ENCODE assay signal across 22 mouse cellular contexts in the genomic region with DNA sequence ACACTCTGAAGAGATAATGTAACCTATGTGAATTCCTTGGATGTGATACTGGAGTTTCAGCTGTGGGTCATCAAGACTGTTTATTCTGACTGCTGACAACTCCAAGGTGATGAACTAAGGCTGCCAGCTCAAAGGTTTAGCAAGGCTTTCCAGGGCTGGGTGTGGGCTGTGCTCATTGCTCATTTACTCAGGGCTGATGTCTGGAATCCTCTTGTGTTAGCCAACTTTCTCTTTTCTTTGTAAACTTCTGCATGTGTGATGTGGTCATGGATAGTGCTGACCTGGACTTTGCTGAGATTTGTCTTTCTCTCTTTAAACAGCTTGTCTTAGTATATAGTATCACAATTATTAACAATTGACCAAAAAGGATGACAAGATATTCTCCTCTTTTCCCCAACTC.
DNase-seq lines count a peak whose midpoint lies in the region; ATAC-seq and TF ChIP-seq lines count a peak whose summit lies in the region.
"Had no signal": no experiment of that assay in that cellular context is flagged by ENCODE, and none has a peak within 500 bp of the region (broad histone marks: within the 10 kb centered on the region; RNA-seq: fewer than 3 reads in every experiment).

No protein-coding gene starts in this region.

- H3K4me3 ChIP-seq in intestine, embryonic 15.5 days (replicated peaks), result no peak overlapping the region
- no peak overlapping the region for H3K4me3 ChIP-seq in intestine, postnatal 0 days (ENCODE audit: low read depth, low read length)
- no peak overlapping the region for H3K4me3 ChIP-seq in stomach, embryonic 14.5 days (ENCODE audit: low read depth, low read length)
- no peak overlapping the region for H3K4me3 ChIP-seq in stomach, postnatal 0 days (ENCODE audit: low read depth, low read length)
- no peak overlapping the region for H3K4me3 ChIP-seq in stomach, embryonic 15.5 days (replicated peaks)
- no peak overlapping the region for H3K4me3 ChIP-seq in stomach, embryonic 16.5 days (replicated peaks; ENCODE audit: low read length)
- no peak overlapping the region for H3K4me3 ChIP-seq in hindbrain, embryonic 10.5 days

- H3K4me1 ChIP-seq in intestine, embryonic 15.5 days (replicated peaks), result no peaks in the 10 kb centered on the region
- no peaks in the 10 kb centered on the region for H3K4me1 ChIP-seq in intestine, postnatal 0 days (replicated peaks; ENCODE audit: control insufficient read depth, insufficient read depth, low read length)
- H3K4me1 ChIP-seq in stomach, embryonic 14.5 days (ENCODE audit: control insufficient read depth, insufficient read depth, low read length), result no peaks in the 10 kb centered on the region
- no peaks in the 10 kb centered on the region for H3K4me1 ChIP-seq in stomach, postnatal 0 days (replicated peaks; ENCODE audit: control insufficient read depth, insufficient read depth)
- H3K4me1 ChIP-seq in stomach, embryonic 15.5 days, result no peaks in the 10 kb centered on the region
- H3K4me1 ChIP-seq in stomach, embryonic 16.5 days (ENCODE audit: control insufficient read depth, insufficient read depth, low read length), result no peaks in the 10 kb centered on the region
- H3K4me1 ChIP-seq in hindbrain, embryonic 10.5 days (replicated peaks), result no peaks in the 10 kb centered on the region

- no peak overlapping the region for H3K27ac ChIP-seq in intestine, embryonic 15.5 days
- H3K27ac ChIP-seq in intestine, postnatal 0 days (ENCODE audit: low read depth, low read length), result no peak overlapping the region
- H3K27ac ChIP-seq in stomach, embryonic 14.5 days (ENCODE audit: low read length), result no peak overlapping the region
- H3K27ac ChIP-seq in stomach, postnatal 0 days (replicated peaks), result no peak overlapping the region
- H3K27ac ChIP-seq in stomach, embryonic 15.5 days, result no peak overlapping the region
- H3K27ac ChIP-seq in stomach, embryonic 16.5 days (ENCODE audit: low read length), result no peak overlapping the region
- H3K27ac ChIP-seq in hindbrain, embryonic 10.5 days, result no peak overlapping the region

- H3K36me3 ChIP-seq in intestine, embryonic 15.5 days, result no peaks in the 10 kb centered on the region
- no peaks in the 10 kb centered on the region for H3K36me3 ChIP-seq in intestine, postnatal 0 days (ENCODE audit: control insufficient read depth, insufficient read depth)
- H3K36me3 ChIP-seq in stomach, embryonic 14.5 days (ENCODE audit: control insufficient read depth, insufficient read depth, low read length), result no peaks in the 10 kb centered on the region
- no peaks in the 10 kb centered on the region for H3K36me3 ChIP-seq in stomach, postnatal 0 days (ENCODE audit: control insufficient read depth, insufficient read depth, low read length)
- H3K36me3 ChIP-seq in stomach, embryonic 15.5 days, result no peaks in the 10 kb centered on the region
- no peaks in the 10 kb centered on the region for H3K36me3 ChIP-seq in stomach, embryonic 16.5 days (ENCODE audit: control insufficient read depth, insufficient read depth, low read length)
- H3K36me3 ChIP-seq in hindbrain, embryonic 10.5 days, result no peaks in the 10 kb centered on the region
- H3K36me3 ChIP-seq: G1E had no signal

- no peak for TF ChIP-seq EP300 in stomach, postnatal 0 days (optimal IDR thresholded peaks at IDR 0.05)

- no peak for TF ChIP-seq CTCF in intestine, postnatal 0 days (IDR thresholded peaks at IDR 0.05; ENCODE audit: low read depth)
- no peak for TF ChIP-seq CTCF in stomach, postnatal 0 days (IDR thresholded peaks at IDR 0.05; ENCODE audit: low read depth)

- H3K4me2 ChIP-seq in intestine, embryonic 15.5 days (replicated peaks), result no peak overlapping the region
- H3K4me2 ChIP-seq in intestine, postnatal 0 days (replicated peaks; ENCODE audit: low read depth), result no peak overlapping the region
- H3K4me2 ChIP-seq in stomach, embryonic 14.5 days (replicated peaks; ENCODE audit: low read depth, low read length), result no peak overlapping the region
- no peak overlapping the region for H3K4me2 ChIP-seq in stomach, postnatal 0 days (replicated peaks; ENCODE audit: low read depth)
- H3K4me2 ChIP-seq in stomach, embryonic 15.5 days, result no peak overlapping the region
- H3K4me2 ChIP-seq in stomach, embryonic 16.5 days (ENCODE audit: low read depth, low read length), result no peak overlapping the region

- H3K9me3 ChIP-seq in intestine, embryonic 15.5 days, result no peaks in the 10 kb centered on the region
- H3K9me3 ChIP-seq in intestine, postnatal 0 days (ENCODE audit: control insufficient read depth), result no peaks in the 10 kb centered on the region
- H3K9me3 ChIP-seq in stomach, embryonic 14.5 days (ENCODE audit: control insufficient read depth, low read depth, low read length), result no peaks in the 10 kb centered on the region
- no peaks in the 10 kb centered on the region for H3K9me3 ChIP-seq in stomach, postnatal 0 days (ENCODE audit: control insufficient read depth, low read length)
- H3K9me3 ChIP-seq in stomach, embryonic 15.5 days, result no peaks in the 10 kb centered on the region
- H3K9me3 ChIP-seq in stomach, embryonic 16.5 days (replicated peaks; ENCODE audit: control insufficient read depth, low read length), result no peaks in the 10 kb centered on the region
- H3K9me3 ChIP-seq in hindbrain, embryonic 10.5 days, result no peaks in the 10 kb centered on the region
- H3K9me3 ChIP-seq: G1E had no signal

- ATAC-seq in intestine, embryonic 15.5 days, result peak; percentile 53; the same call in 1 of the 2 replicates
- ATAC-seq in intestine, postnatal 0 days, result no peak
- peak; percentile 49; the same call in 1 of the 2 replicates for ATAC-seq in stomach, embryonic 14.5 days (ENCODE audit: insufficient number of reproducible peaks, insufficient read depth, low FRiP score, low read depth)
- no peak for ATAC-seq in stomach, postnatal 0 days (ENCODE audit: low FRiP score, low TSS enrichment)
- ATAC-seq in stomach, embryonic 15.5 days (ENCODE audit: insufficient read depth, low FRiP score, low read depth), result peak; percentile 22; the same call in 1 of the 2 replicates
- peak; percentile 58 for ATAC-seq in stomach, embryonic 16.5 days (ENCODE audit: insufficient read depth, low FRiP score)
- ATAC-seq: activated CD4-positive, CD25-positive, alpha-beta regulatory T cell, adult 4 months; CD4-positive, CD25-positive, alpha-beta regulatory T cell, adult 4 months; Patski had no signal

- no peak overlapping the region for H3K9ac ChIP-seq in intestine, embryonic 15.5 days
- no peak overlapping the region for H3K9ac ChIP-seq in intestine, postnatal 0 days (ENCODE audit: low read depth, low read length)
- no peak overlapping the region for H3K9ac ChIP-seq in stomach, embryonic 14.5 days (replicated peaks; ENCODE audit: low read depth, low read length)
- no peak overlapping the region for H3K9ac ChIP-seq in stomach, postnatal 0 days (ENCODE audit: low read length)
- no peak overlapping the region for H3K9ac ChIP-seq in stomach, embryonic 15.5 days
- H3K9ac ChIP-seq in stomach, embryonic 16.5 days (ENCODE audit: low read length), result no peak overlapping the region

- no peaks in the 10 kb centered on the region for H3K27me3 ChIP-seq in intestine, embryonic 15.5 days (replicated peaks)
- no peaks in the 10 kb centered on the region for H3K27me3 ChIP-seq in intestine, postnatal 0 days (replicated peaks; ENCODE audit: control insufficient read depth, insufficient read depth, low read length)
- no peaks in the 10 kb centered on the region for H3K27me3 ChIP-seq in stomach, embryonic 14.5 days (ENCODE audit: control insufficient read depth, insufficient read depth, low read length)
- no peaks in the 10 kb centered on the region for H3K27me3 ChIP-seq in stomach, postnatal 0 days (ENCODE audit: control insufficient read depth, insufficient read depth, low read length)
- no peaks in the 10 kb centered on the region for H3K27me3 ChIP-seq in stomach, embryonic 15.5 days (replicated peaks)
- no peaks in the 10 kb centered on the region for H3K27me3 ChIP-seq in stomach, embryonic 16.5 days (ENCODE audit: control insufficient read depth, insufficient read depth, low read length)
- no peaks in the 10 kb centered on the region for H3K27me3 ChIP-seq in hindbrain, embryonic 10.5 days (ENCODE audit: insufficient read depth, poor library complexity, severe bottlenecking)
- H3K27me3 ChIP-seq: CH12.LX, Patski had no signal

- no peak for DNase-seq in stomach, postnatal 0 days (ENCODE audit: low spot score)
- DNase-seq in hindbrain, embryonic 10.5 days (ENCODE audit: low spot score), result no peak
- DNase-seq in gastrocnemius, postnatal 4 days (ENCODE audit: low spot score in 2 of 2), result no peak
- DNase-seq: adrenal gland, adult 2 months; adrenal gland, adult 8-10 months; adrenal gland, postnatal 10 days; adrenal gland, postnatal 14 days; adrenal gland, postnatal 25 days; adrenal gland, postnatal 36 days; B cell, adult 2 months; cerebellum, adult 11 months; cerebellum, adult 11-12 months had no signal

Comparison
In these comparisons a context has a peak if more than half of its experiments do, and no peak if none do; other contexts are left out.
1. ATAC-seq: peak in intestine, embryonic 15.5 days (single experiment), stomach, embryonic 14.5 days (single experiment), stomach, embryonic 15.5 days (single experiment) and stomach, embryonic 16.5 days (single experiment); none in intestine, postnatal 0 days (single experiment) and stomach, postnatal 0 days (single experiment).